Mouse (Mus musculus) liver, embryonic 11.5 days (tissue): Measurements from ENCODE around the gene Il18bp. TPM values are rescaled to one million over a fixed set of nuclear protein-coding genes. Genes with fewer than 3 reads are reported as not detected.
"Not testable (repeated sequence)": the region's sequence is repeated elsewhere in the genome, so short reads cannot be mapped to it uniquely, and the experiment has no call there.

Experiments used
- ATAC-seq: fragments of 200-750 bp; cut with Nextera tagmentation; replicated peaks from 2 replicates; pipeline ENCODE4 v1.8.0; 2017; ENCODE audit warnings: moderate number of reproducible peaks, mild to moderate bottlenecking, moderate TSS enrichment, moderate library complexity; ENCODE audit not compliant: low FRiP score
- DNase-seq: peaks from one replicate; pipeline ENCODE4 v3.0.0-alpha.2; 2017; ENCODE audit warnings: low spot score
- H3K27ac ChIP-seq: fragments of 300-500 bp; sonication (generic); 2 replicates; pipeline ENCODE4 v1.5.1; 2014; ENCODE audit warnings: mild to moderate bottlenecking, low read depth, low read length, control low read depth
- H3K27me3 ChIP-seq: fragments of 300-500 bp; sonication (generic); replicated peaks from 2 replicates; pipeline ENCODE4 v1.6.1; 2014; ENCODE audit warnings: low read length, mixed read lengths; ENCODE audit not compliant: control insufficient read depth, insufficient read depth
- H3K36me3 ChIP-seq: fragments of 300-500 bp; sonication (generic); 2 replicates; pipeline ENCODE4 v1.6.1; 2014; ENCODE audit warnings: mild to moderate bottlenecking, low read length, moderate library complexity, mixed read lengths; ENCODE audit not compliant: control insufficient read depth, insufficient read depth
- H3K4me1 ChIP-seq: fragments of 300-500 bp; sonication (generic); replicated peaks from 2 replicates; pipeline ENCODE4 v1.6.1; 2014; ENCODE audit warnings: low read length, mixed read lengths; ENCODE audit not compliant: control insufficient read depth, insufficient read depth
- H3K4me2 ChIP-seq: fragments of 300-500 bp; sonication (generic); 2 replicates; pipeline ENCODE4 v1.6.1; 2014; ENCODE audit warnings: mild to moderate bottlenecking, control low read depth, moderate library complexity
- H3K4me3 ChIP-seq: fragments of 300-500 bp; sonication (generic); 2 replicates; pipeline ENCODE4 v1.5.1; 2014; ENCODE audit warnings: low read depth, low read length, control low read depth
- H3K9ac ChIP-seq: fragments of 300-500 bp; sonication (generic); 2 replicates; pipeline ENCODE4 v1.6.1; 2014; ENCODE audit warnings: low read depth, low read length, control low read depth
- H3K9me3 ChIP-seq: fragments of 300-500 bp; sonication (generic); 2 replicates; pipeline ENCODE4 v1.6.1; 2016; ENCODE audit warnings: low read length, inconsistent platforms, mixed read lengths; ENCODE audit not compliant: control insufficient read depth
- WGBS: fragments of 180-500 bp; shearing (Covaris S2); extraction: QIAGEN DNeasy Blood & Tissue Kit; methylation state at CpG from one replicate; pipeline ENCODE4 v1.1.7; 2014; 5-methylcytosine and 5-hydroxymethylcytosine counted together
- polyA plus RNA-seq: library from polyadenylated mRNA; unstranded; fragments of >200 nt; fragmentation: Nextera tagmentation; extraction: Ambion mirVana; gene quantifications from 2 replicates; pipeline ENCODE4 v1.2.1, GENCODE M21; 2014

Il18bp gene
- polyA plus RNA-seq, 1 experiment from 2014 or later = 2.4 TPM

GRCm38 (mm10) chr7:102042314-102042713, 23.8 kb upstream of the Il18bp start:
- Histone ChIP-seq H3K27me3 (no peaks in the 10 kb centered on the region), H3K4me1 (no peaks in the 10 kb centered on the region), H3K36me3 (peaks cover 13% of the 10 kb centered on the region), H3K9ac (no peak overlapping the region), H3K27ac (no peak overlapping the region), H3K4me3 (no peak overlapping the region), H3K9me3 (no peaks in the 10 kb centered on the region), H3K4me2 (no peak overlapping the region)
- WGBS = 71% methylated on average over 2 of the region's 2 CpGs
- no peak for ATAC-seq
- DNase-seq = no peak

GRCm38 (mm10) chr7:102037318-102037717, 18.8 kb upstream of the Il18bp start:
- H3K4me3 ChIP-seq = no peak overlapping the region
- ATAC-seq (no peak), DNase-seq (no peak)
- H3K36me3 ChIP-seq = peaks cover 23% of the 10 kb centered on the region
- 96% methylated on average over 3 of the region's 3 CpGs for WGBS
- no peaks in the 10 kb centered on the region for H3K9me3 ChIP-seq
- no peak overlapping the region for H3K9ac ChIP-seq
- H3K4me1 ChIP-seq = no peaks in the 10 kb centered on the region
- no peak overlapping the region for H3K27ac ChIP-seq
- no peak overlapping the region for H3K4me2 ChIP-seq
- no peaks in the 10 kb centered on the region for H3K27me3 ChIP-seq

- Histone ChIP-seq H3K9ac (no peak overlapping the region), H3K4me2 (no peak overlapping the region), H3K27ac (no peak overlapping the region), H3K4me3 (no peak overlapping the region), H3K27me3 (no peaks in the 10 kb centered on the region), H3K36me3 (peaks cover 26% of the 10 kb centered on the region), H3K9me3 (no peaks in the 10 kb centered on the region), H3K4me1 (no peaks in the 10 kb centered on the region)
- ATAC-seq (no peak), DNase-seq (no peak)
- 95% methylated on average over 2 of the region's 2 CpGs for WGBS
These were observed 17.0 kb upstream of the Il18bp start for GRCm38 (mm10) chr7:102035534-102035933.

GRCm38 (mm10) chr7:102034904-102035303, 16.4 kb upstream of the Il18bp start:
- H3K9ac ChIP-seq = no peak overlapping the region
- peaks cover 27% of the 10 kb centered on the region for H3K36me3 ChIP-seq
- DNase-seq (no peak), ATAC-seq (no peak)
- no peaks in the 10 kb centered on the region for H3K9me3 ChIP-seq
- H3K27ac ChIP-seq = no peak overlapping the region
- 83% methylated on average over 1 of the region's 1 CpGs for WGBS
- H3K4me2 ChIP-seq = no peak overlapping the region
- no peaks in the 10 kb centered on the region for H3K4me1 ChIP-seq
- no peaks in the 10 kb centered on the region for H3K27me3 ChIP-seq
- H3K4me3 ChIP-seq = no peak overlapping the region

- no peak overlapping the region for H3K27ac ChIP-seq
- peaks cover 21% of the 10 kb centered on the region for H3K36me3 ChIP-seq
- no peak overlapping the region for H3K4me2 ChIP-seq
- 0 out of 2 replicates have a peak, but pooled peaks cover 2% of the 10 kb centered on the region for H3K4me1 ChIP-seq
- H3K9ac ChIP-seq = no peak overlapping the region
- no peaks in the 10 kb centered on the region for H3K9me3 ChIP-seq
- no peaks in the 10 kb centered on the region for H3K27me3 ChIP-seq
- WGBS = 92% methylated on average over 2 of the region's 2 CpGs
- peak; percentile 21 for DNase-seq
- H3K4me3 ChIP-seq = no peak overlapping the region
- peak; percentile 60; the same call in 1 of the 2 replicates for ATAC-seq
These were observed 7.0 kb upstream of the Il18bp start for GRCm38 (mm10) chr7:102025187-102026119.

GRCm38 (mm10) chr7:102023821-102024220, 5.3 kb upstream of the Il18bp start:
- no peaks in the 10 kb centered on the region for H3K27me3 ChIP-seq
- H3K27ac ChIP-seq = no peak overlapping the region
- WGBS = 94% methylated on average over 9 of the region's 9 CpGs
- DNase-seq = peak; percentile 15
- H3K4me2 ChIP-seq = no peak overlapping the region
- H3K9me3 ChIP-seq = no peaks in the 10 kb centered on the region
- 0 out of 2 replicates have a peak, but pooled peaks cover 2% of the 10 kb centered on the region for H3K4me1 ChIP-seq
- no peak overlapping the region for H3K4me3 ChIP-seq
- ATAC-seq = no peak
- no peak overlapping the region for H3K9ac ChIP-seq
- H3K36me3 ChIP-seq = peaks cover 20% of the 10 kb centered on the region

GRCm38 (mm10) chr7:102020934-102021333, 2.4 kb upstream of the Il18bp start:
- H3K27me3 ChIP-seq, H3K9ac ChIP-seq, H3K4me1 ChIP-seq, H3K9me3 ChIP-seq, H3K4me3 ChIP-seq, H3K27ac ChIP-seq, ATAC-seq, H3K4me2 ChIP-seq: not testable (repeated sequence)
- peak; percentile 17 for DNase-seq
- H3K36me3 ChIP-seq = peaks cover 30% of the 10 kb centered on the region
- WGBS = 95% methylated on average over 2 of the region's 2 CpGs

- Histone ChIP-seq H3K4me1 (no peaks in the 10 kb centered on the region), H3K9me3 (no peaks in the 10 kb centered on the region), H3K4me2 (no peak overlapping the region), H3K9ac (no peak overlapping the region), H3K4me3 (no peak overlapping the region), H3K27me3 (no peaks in the 10 kb centered on the region), H3K36me3 (peaks cover 42% of the 10 kb centered on the region), H3K27ac (no peak overlapping the region)
- ATAC-seq (no peak), DNase-seq (peak; percentile 25)
- WGBS = 79% methylated on average over 3 of the region's 3 CpGs
These were observed 872 bp upstream of the Il18bp start for GRCm38 (mm10) chr7:102019362-102019761.

- no peak for ATAC-seq
- Histone ChIP-seq H3K9ac (no peak overlapping the region), H3K4me1 (no peaks in the 10 kb centered on the region), H3K36me3 (peaks cover 47% of the 10 kb centered on the region), H3K27ac (no peak overlapping the region), H3K4me3 (no peak overlapping the region), H3K4me2 (no peak overlapping the region), H3K9me3 (no peaks in the 10 kb centered on the region), H3K27me3 (no peaks in the 10 kb centered on the region)
- peak; percentile 26 for DNase-seq
- WGBS = 79% methylated on average over 7 of the region's 7 CpGs
These were observed 456 bp downstream of the Il18bp start for GRCm38 (mm10) chr7:102018034-102018433.
